Mouse (Mus musculus) embryonic stem cell, embryonic (primary cell): ENCODE measurements around the gene Draxin.

ENCODE experiments used
- CTCF ChIA-PET, 4 experiments: fragments of 300-600 bp in 2 of 4; fragments of 350-600 bp in 2 of 4; sonication (Branson Sonifier 250); formaldehyde crosslinking; loops; one replicate each; lab custom pipeline; 2022; ENCODE audit warnings: inconsistent platforms in 2 of 4; lab: Charles Lee
- POLR2A ChIA-PET, 4 experiments: fragments of 300-600 bp in 2 of 4; fragments of 350-600 bp in 2 of 4; sonication (Branson Sonifier 250); formaldehyde crosslinking; loops; one replicate each; lab custom pipeline; 2022; ENCODE audit warnings: antibody characterized with exemption in 4 of 4, inconsistent platforms in 1 of 4; lab: Charles Lee

The Draxin gene

DNA sequence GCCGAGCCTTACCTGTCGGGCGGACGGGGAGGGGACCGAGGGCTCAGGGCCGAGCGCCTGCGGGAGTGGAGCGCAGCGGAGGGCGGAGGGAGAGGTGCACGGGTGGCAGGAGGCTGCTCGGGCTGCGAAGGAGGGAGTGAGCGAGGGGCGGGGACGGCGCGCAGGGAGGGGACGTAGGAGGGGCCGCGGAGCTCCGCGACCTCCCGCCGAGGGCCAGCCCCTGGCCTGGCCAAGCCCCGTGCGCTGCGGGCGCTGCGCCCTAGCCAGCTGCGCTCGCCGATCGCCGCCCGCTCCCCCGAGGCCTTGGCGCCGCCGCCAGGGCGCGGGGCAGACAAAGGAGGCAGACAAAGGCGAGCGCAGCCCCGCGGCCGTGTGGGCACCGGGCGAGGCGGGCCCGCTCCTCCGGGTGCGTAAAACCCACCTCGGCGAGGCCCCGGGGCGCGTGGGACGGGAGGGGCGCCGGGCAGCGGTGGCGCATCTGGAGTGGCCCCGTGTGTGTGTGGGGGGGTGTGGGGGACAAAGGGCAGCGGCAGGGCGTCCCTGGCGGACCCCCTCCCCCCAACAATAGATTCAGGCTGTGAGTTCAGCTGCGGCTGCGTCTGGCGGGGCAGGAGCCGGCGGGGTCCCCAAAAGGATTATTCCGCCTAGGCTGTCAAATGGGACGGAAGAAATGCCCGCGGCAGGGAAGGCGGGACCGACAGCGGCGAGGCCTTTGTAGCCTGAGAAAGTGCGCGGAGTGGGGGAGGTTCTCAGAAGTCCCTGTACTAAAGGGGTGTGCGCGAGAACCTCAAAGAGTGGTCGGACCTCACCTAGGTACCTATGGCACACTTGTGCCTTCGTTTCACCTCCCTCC lies at the start of gene Draxin:
Draxin (minus strand) TSS at position 138 of the 853 bp plus-strand sequence.
- POLR2A ChIA-PET: interaction anchor here (0.6 to 2.3 kb wide), 15 partner anchors 9 to 37 kb away, joined by 3 to 15 read pairs (median 3); partner anchors contain the start of genes Fbxo2 (in 2 of the 4), Fbxo44 (in 2 of the 4) and Fbxo6 (in 2 of the 4)
- CTCF ChIA-PET: interaction anchor here (0.6 to 3.8 kb wide), 15 partner anchors 9 to 157 kb away, joined by 3 to 22 read pairs (median 4); partner anchors contain the start of genes Fbxo6 (in 3 of the 4) and Disp3 (in 1 of the 4)

DNA sequence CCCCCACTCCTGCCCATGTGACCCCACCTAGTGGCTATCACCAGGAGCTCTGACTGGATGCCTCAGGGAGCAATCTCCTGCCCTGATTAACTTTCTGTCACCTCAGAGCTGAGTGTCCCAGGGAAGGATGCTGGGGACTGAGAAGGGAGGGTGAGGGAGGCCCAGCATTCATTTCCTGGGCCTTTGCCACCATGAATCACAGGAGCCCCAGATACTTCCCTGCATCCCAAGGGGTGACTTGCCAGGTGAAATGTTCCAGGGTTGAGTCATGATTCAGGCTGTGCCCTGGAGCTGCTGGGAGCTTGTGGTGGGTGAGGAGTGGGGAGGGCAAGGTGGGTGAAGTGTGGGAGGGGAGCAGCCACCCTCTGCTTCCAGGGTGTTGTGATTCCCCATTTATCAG lies 47.2 kb upstream of the Draxin start:
- ChIA-PET CTCF (interaction anchor here in 2 of 4 experiments (0.8 to 1.7 kb wide), 5 partner anchors 8 to 110 kb away, joined by 3 to 5 read pairs (median 4); partner anchors contain the start of gene Disp3 (in 1 of the 2)), POLR2A (no interaction called here)

DNA sequence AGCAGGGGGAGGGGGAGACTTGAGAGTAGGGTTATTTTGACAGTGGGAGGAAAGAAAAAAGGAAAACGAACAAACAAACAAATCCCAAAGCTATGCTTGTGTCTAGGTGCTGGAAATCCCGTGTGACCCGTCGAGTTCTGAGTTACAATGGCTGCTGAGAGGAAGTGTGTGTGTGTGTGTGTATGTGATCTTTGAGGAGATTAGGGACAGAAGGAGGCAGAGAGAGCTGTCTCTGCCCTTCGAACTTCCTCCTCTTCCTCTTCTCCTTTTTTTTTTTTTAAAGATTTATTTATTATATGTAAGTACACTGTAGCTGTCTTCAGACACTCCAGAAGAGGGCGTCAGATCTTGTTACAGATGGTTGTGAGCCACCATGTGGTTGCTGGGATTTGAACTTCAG lies 46.1 kb upstream of the Draxin start:
- ChIA-PET POLR2A (interaction anchor here in 1 of 4 experiments (1.0 kb wide), 1 partner anchor 130 kb away, joined by 3 read pairs; no protein-coding TSS in a partner anchor), CTCF (interaction anchor here in 3 of 4 experiments (0.6 to 2.3 kb wide), 3 partner anchors 8 to 92 kb away, joined by 3 to 11 read pairs (median 4); partner anchors contain the start of genes Fbxo2 (in 1 of the 3) and Fbxo44 (in 1 of the 3))

DNA sequence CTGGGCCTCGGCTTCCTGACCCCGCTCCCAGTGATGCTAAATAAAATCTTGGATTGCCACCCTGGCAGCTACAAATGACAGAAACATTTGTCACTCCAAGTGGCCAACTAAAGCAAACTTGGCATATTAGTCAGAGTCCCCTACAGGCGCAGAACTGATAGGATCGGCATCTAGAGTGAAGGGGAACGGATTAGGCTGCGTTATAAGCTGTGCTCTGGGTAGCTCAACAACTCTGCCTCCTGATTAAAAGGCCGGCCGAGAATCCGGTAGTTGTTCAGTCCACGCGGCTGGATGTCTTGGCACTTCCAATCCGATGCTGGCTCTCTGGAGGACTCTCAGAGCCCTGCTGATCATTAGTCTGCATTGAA lies 44.0 kb upstream of the Draxin start:
- ChIA-PET POLR2A (interaction anchor here (0.5 to 1.3 kb wide), 10 partner anchors 11 to 624 kb away, joined by 3 to 5 read pairs (median 3); partner anchors contain the start of genes Fbxo2 (in 1 of the 4), Fbxo44 (in 1 of the 4) and Fbxo6 (in 1 of the 4)), CTCF (interaction anchor here in 3 of 4 experiments (0.7 to 2.3 kb wide), 14 partner anchors 9 to 254 kb away, joined by 3 to 11 read pairs (median 4); partner anchors contain the start of genes Disp3 (in 1 of the 3), Fbxo2 (in 1 of the 3) and Fbxo44 (in 1 of the 3))

- POLR2A ChIA-PET: interaction anchor here (0.5 to 1.3 kb wide), 11 partner anchors 10 to 625 kb away, joined by 3 to 5 read pairs (median 3); partner anchors contain the start of genes Fbxo2 (in 2 of the 4), Fbxo44 (in 2 of the 4) and Fbxo6 (in 1 of the 4)
- CTCF ChIA-PET: interaction anchor here (0.6 to 2.1 kb wide), 14 partner anchors 9 to 255 kb away, joined by 3 to 7 read pairs (median 4); partner anchors contain the start of genes Disp3 (in 1 of the 4), Fbxo2 (in 1 of the 4) and Fbxo44 (in 1 of the 4)
These were observed 43.5 kb upstream of the Draxin start for GRCm38 (mm10) chr4:148173811-148174494.

- POLR2A ChIA-PET: interaction anchor here (0.6 to 4.3 kb wide), 10 partner anchors 11 to 1658 kb away, joined by 3 to 21 read pairs (median 3); partner anchors contain the start of gene Clcn6 (in 1 of the 4)
- CTCF ChIA-PET: interaction anchor here (0.6 to 8.7 kb wide), 63 partner anchors 8 to 1118 kb away, joined by 3 to 192 read pairs (median 5); partner anchors contain the start of genes Disp3 (in 4 of the 4), Fbxo2 (in 3 of the 4), Fbxo44 (in 3 of the 4) and Masp2 (in 1 of the 4)
These were observed 40.8 kb upstream of the Draxin start for GRCm38 (mm10) chr4:148171261-148171660.

DNA sequence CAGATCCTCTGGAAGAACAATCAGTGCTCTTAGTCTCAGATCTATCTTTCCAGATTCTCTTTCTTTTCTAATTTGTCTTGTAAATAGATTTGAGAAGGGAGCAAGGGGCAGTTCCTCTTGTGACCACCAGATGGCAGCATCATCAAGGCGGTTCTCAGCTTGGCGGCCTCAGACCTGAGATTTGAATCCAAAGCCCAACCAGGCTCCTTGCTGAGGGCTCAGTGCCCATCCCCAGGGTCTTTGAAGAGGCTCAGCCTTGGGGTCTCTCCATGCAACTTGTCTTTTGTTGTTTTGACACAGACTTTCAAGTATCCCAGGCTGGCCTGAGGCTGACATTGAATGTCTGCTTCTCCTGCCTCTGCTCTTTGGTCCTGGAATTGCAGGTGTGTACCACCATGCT lies 40.3 kb upstream of the Draxin start:
- POLR2A ChIA-PET: interaction anchor here in 3 of 4 experiments (0.6 to 4.3 kb wide), 13 partner anchors 11 to 435 kb away, joined by 3 to 21 read pairs (median 4); partner anchors contain the start of genes Clcn6 (in 1 of the 3), Fbxo2 (in 1 of the 3) and Fbxo44 (in 1 of the 3)
- CTCF ChIA-PET: interaction anchor here (0.6 to 8.7 kb wide), 65 partner anchors 8 to 1118 kb away, joined by 3 to 192 read pairs (median 6); partner anchors contain the start of genes Disp3 (in 4 of the 4), Fbxo2 (in 3 of the 4), Fbxo44 (in 3 of the 4) and Masp2 (in 1 of the 4)

GRCm38 (mm10) chr4:148169586-148169985 lies 39.1 kb upstream of the Draxin start:
- CTCF ChIA-PET: interaction anchor here (0.5 to 8.7 kb wide), 85 partner anchors 8 to 512 kb away, joined by 3 to 192 read pairs (median 6); partner anchors contain the start of genes Disp3 (in 4 of the 4), Fbxo2 (in 2 of the 4), Fbxo44 (in 2 of the 4) and Fbxo6 (in 1 of the 4)
- POLR2A ChIA-PET: interaction anchor here (0.6 to 4.3 kb wide), 39 partner anchors 9 to 931 kb away, joined by 3 to 21 read pairs (median 5); partner anchors contain the start of genes Fbxo2 (in 2 of the 4), Fbxo44 (in 2 of the 4), Fbxo6 (in 2 of the 4) and Mtor (in 2 of the 4)

DNA sequence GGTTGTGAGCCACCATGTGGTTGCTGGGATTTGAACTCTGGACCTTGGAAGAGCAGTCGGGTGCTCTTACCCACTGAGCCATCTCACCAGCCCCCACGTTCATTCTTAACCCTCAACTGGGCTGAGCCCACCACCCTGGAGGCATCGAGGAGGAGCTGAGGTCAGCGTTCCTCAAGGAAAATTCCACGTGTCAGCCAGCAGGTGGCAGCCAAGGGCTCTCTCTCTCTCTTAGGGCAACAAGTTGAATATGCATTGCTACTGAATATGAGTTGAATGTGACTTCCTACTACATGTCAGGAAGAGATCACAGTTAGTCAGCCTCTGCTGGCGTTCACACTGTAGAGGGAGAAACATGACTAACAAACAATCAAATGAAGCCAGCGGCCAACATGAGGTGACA lies 37.8 kb upstream of the Draxin start:
- ChIA-PET CTCF (interaction anchor here (0.5 to 8.7 kb wide), 88 partner anchors 7 to 1584 kb away, joined by 3 to 192 read pairs (median 4); partner anchors contain the start of genes Disp3 (in 4 of the 4), Fbxo2 (in 2 of the 4), Fbxo44 (in 2 of the 4) and Draxin (in 1 of the 4)), POLR2A (interaction anchor here in 3 of 4 experiments (0.5 to 4.3 kb wide), 17 partner anchors 8 to 443 kb away, joined by 3 to 21 read pairs (median 5); partner anchors contain the start of genes Fbxo2 (in 2 of the 3), Fbxo44 (in 2 of the 3), Draxin (in 1 of the 3) and Mad2l2 (in 1 of the 3))

DNA sequence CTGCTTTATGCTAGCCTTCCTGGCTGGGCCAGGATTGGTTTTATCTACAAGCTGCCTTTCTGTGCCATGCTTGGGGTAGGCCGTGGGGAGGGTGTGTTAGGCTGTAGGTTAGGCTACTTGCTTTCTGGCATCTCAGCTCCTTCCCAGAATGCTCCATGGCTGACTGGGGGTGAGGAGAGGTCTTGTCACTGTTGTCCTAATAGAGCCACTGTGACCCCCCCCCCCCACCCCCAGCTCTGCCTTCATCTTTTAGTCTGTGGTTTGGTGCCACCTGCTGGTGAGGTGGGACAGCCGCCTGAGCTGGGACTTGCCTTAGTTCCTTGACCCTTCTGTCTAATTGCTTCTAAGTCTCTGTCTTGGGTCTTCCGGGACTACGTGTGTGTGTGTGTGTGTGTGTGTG lies 36.5 kb upstream of the Draxin start:
- CTCF ChIA-PET: interaction anchor here (0.5 to 8.7 kb wide), 120 partner anchors 8 to 1913 kb away, joined by 3 to 192 read pairs (median 4); partner anchors contain the start of genes Disp3 (in 3 of the 4), Draxin (in 2 of the 4), Fbxo6 (in 2 of the 4) and Agtrap (in 1 of the 4)
- POLR2A ChIA-PET: interaction anchor here (0.6 to 2.2 kb wide), 23 partner anchors 8 to 462 kb away, joined by 3 to 8 read pairs (median 3); partner anchors contain the start of gene Plod1 (in 1 of the 4)

DNA sequence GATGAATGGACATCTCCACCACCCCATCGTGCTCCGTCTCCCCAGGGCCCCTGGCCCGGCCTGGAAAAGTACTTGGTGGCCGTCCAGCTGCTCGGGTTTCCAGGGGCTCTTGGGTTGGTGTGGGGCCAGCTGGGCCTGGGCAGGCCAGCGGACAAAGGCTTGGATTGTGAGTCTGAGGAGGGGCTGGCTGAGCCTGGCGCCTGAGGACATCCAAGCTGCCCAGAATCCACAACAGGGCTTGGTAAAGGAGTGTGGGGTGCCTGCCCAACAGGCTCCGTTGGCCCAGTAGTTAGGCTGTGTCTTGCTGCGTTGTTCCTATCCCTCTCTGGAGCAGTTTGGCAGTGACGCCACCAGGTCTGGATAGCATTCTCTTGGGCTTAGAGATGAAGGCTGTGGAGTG lies 35.9 kb upstream of the Draxin start:
- ChIA-PET CTCF (interaction anchor here (0.6 to 8.7 kb wide), 96 partner anchors 7 to 1913 kb away, joined by 3 to 192 read pairs (median 5); partner anchors contain the start of genes Disp3 (in 3 of the 4), Draxin (in 2 of the 4), Fbxo6 (in 2 of the 4) and Mad2l2 (in 1 of the 4)), POLR2A (interaction anchor here (0.7 to 2.2 kb wide), 19 partner anchors 8 to 463 kb away, joined by 3 to 8 read pairs (median 4); partner anchors contain the start of gene Plod1 (in 1 of the 4))

DNA sequence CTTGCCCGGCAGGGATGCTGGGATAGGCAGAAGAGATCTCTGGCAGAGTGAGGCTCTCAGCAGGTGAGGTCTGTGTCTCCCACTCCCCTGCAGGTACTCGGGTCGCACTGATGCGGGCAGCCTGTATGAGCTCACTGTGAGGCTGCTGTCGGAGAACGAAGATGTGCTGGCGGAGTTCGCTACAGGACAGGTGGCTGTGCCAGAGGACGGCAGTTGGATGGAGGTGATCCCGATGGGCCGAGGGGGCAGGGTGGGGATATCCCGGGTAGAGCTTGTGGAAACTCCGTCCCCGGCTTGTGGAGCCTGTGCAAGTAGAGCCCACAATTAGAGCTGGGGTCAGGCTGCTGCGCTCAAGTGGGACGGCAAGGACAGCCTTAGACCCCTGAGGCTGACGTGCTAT lies 35.1 kb upstream of the Draxin start:
- ChIA-PET POLR2A (interaction anchor here in 2 of 4 experiments (0.9 to 2.3 kb wide), 9 partner anchors 11 to 269 kb away, joined by 3 to 9 read pairs (median 5); partner anchors contain the start of gene Fbxo6 (in 1 of the 2)), CTCF (interaction anchor here (0.6 to 8.7 kb wide), 22 partner anchors 9 to 439 kb away, joined by 3 to 192 read pairs (median 8); partner anchors contain the start of genes Disp3 (in 2 of the 4), Fbxo6 (in 1 of the 4), Mtor (in 1 of the 4) and Nppb (in 1 of the 4))

DNA sequence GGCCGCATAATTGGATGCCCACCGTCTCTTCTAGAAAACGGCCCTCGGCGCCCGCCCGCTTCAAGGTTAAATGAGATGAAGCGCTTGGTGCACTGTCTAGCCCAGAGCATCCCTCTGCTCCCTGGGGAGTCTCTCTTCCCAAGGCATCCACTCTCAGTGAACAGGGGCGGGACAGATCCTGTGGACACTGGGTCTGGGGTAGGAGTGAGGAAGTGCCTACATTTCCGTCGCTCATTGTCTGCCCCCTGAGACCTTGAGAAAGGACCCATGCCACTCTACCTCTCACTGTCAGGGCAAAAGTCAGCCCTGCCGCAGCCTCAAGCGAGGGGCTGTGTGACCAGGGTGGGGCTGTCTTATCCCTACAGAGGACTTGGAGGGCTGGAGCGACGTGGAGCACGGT lies 34.0 kb upstream of the Draxin start:
- CTCF ChIA-PET: interaction anchor here (0.5 to 8.7 kb wide), 36 partner anchors 9 to 1043 kb away, joined by 3 to 192 read pairs (median 4); partner anchors contain the start of genes Disp3 (in 2 of the 4), Fbxo6 (in 1 of the 4), Mtor (in 1 of the 4) and Nppb (in 1 of the 4)
- POLR2A ChIA-PET: interaction anchor here in 3 of 4 experiments (0.5 to 2.3 kb wide), 17 partner anchors 9 to 204 kb away, joined by 3 to 9 read pairs (median 3); partner anchors contain the start of gene Fbxo6 (in 3 of the 3)

DNA sequence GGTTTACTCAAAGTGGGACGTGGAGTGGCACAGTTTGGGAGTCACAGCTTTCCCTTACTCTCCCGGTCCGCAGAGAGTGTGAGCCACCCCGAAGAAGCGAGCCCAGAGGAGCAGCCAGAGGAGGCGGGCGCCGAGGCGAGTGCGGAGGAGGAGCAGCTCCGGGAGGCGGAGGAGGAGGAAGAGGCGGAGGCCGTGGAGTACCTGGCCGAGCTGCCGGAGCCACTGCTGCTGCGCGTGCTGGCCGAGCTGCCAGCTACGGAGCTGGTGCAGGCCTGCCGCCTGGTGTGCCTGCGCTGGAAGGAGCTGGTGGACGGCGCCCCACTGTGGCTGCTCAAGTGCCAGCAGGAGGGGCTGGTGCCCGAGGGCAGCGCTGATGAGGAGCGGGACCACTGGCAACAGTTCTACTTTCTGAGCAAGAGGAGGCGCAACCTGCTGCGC lies 33.5 kb upstream of the Draxin start:
- POLR2A ChIA-PET: interaction anchor here in 3 of 4 experiments (0.5 to 2.3 kb wide), 15 partner anchors 9 to 201 kb away, joined by 3 to 9 read pairs (median 3); partner anchors contain the start of gene Fbxo6 (in 3 of the 3)
- CTCF ChIA-PET: interaction anchor here (0.5 to 8.7 kb wide), 28 partner anchors 9 to 285 kb away, joined by 3 to 192 read pairs (median 4); partner anchors contain the start of genes Disp3 (in 1 of the 4), Fbxo6 (in 1 of the 4) and Mtor (in 1 of the 4)
